Mouse (Mus musculus): Measurements from ENCODE around the gene Ank3. TPM values are rescaled to one million over a fixed set of nuclear protein-coding genes. Genes with fewer than 3 reads are reported as not detected.

The Ank3 gene
- polyA plus RNA-seq, 1 experiment, result 183 TPM

DNA sequence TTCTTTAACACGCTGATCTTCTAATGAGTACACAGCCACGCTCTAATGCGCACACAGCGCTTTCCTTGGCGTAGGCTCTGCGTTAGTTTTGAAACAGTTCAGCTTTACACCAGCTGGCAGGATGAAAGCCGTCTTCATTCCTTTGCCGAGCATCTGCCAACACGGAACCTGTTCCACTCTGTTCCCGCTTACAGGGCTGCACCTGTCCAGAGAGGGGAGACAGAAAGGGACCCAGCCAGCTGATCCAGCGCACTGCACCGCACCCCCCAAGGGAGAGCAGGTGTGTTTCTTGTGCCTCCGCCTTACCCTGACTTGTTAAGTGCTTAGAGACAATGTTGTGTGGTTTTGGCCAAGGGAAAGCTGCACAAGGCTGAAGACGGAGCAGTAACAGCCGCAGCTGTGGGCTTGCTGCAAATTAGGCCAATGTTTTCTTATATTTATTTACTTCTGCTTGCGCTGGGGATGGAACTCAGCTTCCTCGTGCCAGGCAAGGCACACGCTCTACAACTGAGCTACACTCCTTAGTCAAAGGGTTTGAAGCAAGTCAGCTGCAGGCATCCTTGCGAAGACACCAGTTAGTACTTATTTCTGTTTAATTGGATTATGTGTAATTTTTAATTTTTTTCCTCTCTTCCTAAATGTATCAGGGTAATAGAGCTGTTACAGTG is 661.6 kb downstream of the Ank3 start:
- TF ChIP-seq CTCF (IDR thresholded peaks at IDR 0.05; ENCODE audit: borderline replicate concordance, extremely low read depth, insufficient read depth, insufficient read length), result no peak
- no peak for TF ChIP-seq POLR2A (IDR thresholded peaks at IDR 0.05; ENCODE audit: borderline replicate concordance, extremely low read depth, insufficient read depth, insufficient read length, poor library complexity, severe bottlenecking)
- peak; percentile 87 for DNase-seq (ENCODE audit: low read depth)

DNA sequence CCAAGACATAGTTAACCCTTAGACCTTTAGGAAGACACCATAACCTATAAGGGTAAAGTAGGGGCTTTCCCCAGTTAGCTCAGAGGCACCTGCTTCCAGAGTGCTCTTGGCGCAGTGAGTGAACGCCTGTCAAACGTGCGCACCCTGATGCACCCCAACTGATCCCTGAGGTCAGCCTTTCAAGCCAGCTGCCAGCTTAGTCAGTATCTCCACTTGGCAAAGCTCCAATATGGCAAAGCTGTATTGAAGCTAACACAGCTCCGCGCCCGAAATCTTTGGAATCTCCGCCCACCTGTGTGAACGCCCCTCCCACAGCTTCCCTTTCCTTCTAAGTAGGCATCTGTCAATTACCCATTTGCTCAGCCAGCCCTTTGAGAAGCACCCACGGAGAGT is 662.1 kb downstream of the Ank3 start:
- DNase-seq (ENCODE audit: low read depth), result peak; percentile 46
- no peak for TF ChIP-seq CTCF (IDR thresholded peaks at IDR 0.05; ENCODE audit: borderline replicate concordance, extremely low read depth, insufficient read depth, insufficient read length)
- TF ChIP-seq POLR2A (IDR thresholded peaks at IDR 0.05; ENCODE audit: borderline replicate concordance, extremely low read depth, insufficient read depth, insufficient read length, poor library complexity, severe bottlenecking), result no peak

DNA sequence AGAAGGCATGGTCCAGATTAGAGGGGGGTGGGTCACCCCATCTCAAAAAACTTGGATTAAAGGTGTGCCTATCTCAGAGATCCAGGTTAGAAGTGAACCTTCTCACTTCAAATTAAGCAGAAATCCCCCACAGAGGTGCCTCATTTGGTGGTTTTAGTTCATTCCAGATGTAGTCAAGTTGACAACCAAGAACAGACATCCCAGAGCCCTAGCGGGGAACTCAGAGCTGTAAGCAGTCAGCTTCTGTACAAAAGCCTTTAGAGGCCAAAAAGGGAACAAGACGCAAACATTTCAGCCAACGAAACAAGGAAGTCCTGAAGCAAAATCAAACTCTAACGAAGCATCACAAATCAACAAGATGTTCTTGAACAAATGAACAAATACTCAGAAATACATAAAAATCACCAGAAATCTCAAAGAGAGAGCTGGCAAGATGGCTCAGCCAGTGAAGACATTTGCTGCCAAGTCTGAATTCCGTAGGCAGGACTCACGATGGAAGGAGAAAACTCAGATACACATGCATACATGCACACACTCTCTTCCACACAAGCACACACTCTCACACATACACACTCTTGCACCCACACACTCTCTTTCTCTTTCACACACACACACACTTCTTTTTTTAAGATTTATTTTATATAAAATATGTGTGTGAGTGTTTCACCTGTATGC is 665.4 kb downstream of the Ank3 start:
- TF ChIP-seq CTCF (IDR thresholded peaks at IDR 0.05; ENCODE audit: borderline replicate concordance, extremely low read depth, insufficient read depth, insufficient read length), result no peak
- TF ChIP-seq POLR2A (IDR thresholded peaks at IDR 0.05; ENCODE audit: borderline replicate concordance, extremely low read depth, insufficient read depth, insufficient read length, poor library complexity, severe bottlenecking), result no peak
- DNase-seq (ENCODE audit: low read depth), result no peak

DNA sequence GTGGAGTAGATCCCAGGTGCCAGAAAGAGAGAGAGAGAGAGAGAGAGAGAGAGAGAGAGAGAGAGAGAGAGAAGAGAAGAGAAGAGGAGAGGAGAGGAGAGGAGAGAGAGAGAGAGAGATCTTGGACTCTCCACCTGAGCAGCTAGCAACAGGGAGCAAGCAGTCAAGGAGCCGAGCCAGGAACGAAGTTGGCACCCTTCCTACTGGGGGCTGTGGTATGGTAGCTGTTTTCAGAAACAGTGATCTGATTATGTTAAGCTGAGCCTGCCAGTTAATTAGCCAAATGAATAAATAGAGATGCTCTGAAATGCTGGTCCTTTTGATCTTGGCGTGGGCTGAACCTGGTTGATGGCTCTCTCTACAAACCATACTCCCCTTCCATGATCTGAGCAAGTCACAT is 666.6 kb downstream of the Ank3 start:
- DNase-seq (ENCODE audit: low read depth), result peak; percentile 81

DNA sequence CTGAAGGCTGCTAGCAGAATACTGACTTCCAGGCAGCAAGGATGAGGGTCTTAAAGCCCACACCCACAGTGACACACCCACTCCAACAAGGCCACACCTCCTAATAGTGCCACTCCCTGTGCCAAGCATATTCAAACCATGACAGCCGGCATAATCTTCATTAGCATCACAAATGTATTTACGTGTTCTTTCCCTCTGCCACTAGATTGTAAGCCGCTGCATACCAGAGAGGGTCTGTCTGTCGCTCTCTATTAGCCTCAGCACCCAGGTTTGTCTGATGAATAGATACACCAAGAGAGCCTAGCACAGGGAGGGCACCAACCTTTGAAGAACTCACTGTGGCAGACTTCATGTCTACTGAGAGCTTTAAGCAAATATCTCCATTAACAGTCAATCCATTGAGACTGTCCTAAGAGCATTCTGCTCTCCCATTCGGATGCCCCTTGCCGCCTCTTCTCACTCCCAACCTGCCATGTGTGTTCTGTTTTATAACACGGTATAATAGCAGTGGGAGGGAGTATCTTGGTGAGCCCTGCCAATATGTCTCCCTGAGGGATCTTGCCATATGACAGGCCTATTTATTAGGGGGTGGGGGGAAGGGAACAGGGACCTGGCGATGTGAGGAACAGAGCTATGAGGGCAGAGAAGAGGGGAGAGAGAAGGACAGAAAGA is 668.1 kb downstream of the Ank3 start:
- TF ChIP-seq POLR2A (IDR thresholded peaks at IDR 0.05; ENCODE audit: borderline replicate concordance, extremely low read depth, insufficient read depth, insufficient read length, poor library complexity, severe bottlenecking), result no peak
- no peak for TF ChIP-seq CTCF (IDR thresholded peaks at IDR 0.05; ENCODE audit: borderline replicate concordance, extremely low read depth, insufficient read depth, insufficient read length)
- DNase-seq (ENCODE audit: low read depth), result peak; percentile 62

More for the DNA sequence above, 666.6 kb downstream of the Ank3 start:
- TF ChIP-seq CTCF (IDR thresholded peaks at IDR 0.05; ENCODE audit: borderline replicate concordance, extremely low read depth, insufficient read depth, insufficient read length) (no peak), POLR2A (IDR thresholded peaks at IDR 0.05; ENCODE audit: borderline replicate concordance, extremely low read depth, insufficient read depth, insufficient read length, poor library complexity, severe bottlenecking) (no peak)

DNA sequence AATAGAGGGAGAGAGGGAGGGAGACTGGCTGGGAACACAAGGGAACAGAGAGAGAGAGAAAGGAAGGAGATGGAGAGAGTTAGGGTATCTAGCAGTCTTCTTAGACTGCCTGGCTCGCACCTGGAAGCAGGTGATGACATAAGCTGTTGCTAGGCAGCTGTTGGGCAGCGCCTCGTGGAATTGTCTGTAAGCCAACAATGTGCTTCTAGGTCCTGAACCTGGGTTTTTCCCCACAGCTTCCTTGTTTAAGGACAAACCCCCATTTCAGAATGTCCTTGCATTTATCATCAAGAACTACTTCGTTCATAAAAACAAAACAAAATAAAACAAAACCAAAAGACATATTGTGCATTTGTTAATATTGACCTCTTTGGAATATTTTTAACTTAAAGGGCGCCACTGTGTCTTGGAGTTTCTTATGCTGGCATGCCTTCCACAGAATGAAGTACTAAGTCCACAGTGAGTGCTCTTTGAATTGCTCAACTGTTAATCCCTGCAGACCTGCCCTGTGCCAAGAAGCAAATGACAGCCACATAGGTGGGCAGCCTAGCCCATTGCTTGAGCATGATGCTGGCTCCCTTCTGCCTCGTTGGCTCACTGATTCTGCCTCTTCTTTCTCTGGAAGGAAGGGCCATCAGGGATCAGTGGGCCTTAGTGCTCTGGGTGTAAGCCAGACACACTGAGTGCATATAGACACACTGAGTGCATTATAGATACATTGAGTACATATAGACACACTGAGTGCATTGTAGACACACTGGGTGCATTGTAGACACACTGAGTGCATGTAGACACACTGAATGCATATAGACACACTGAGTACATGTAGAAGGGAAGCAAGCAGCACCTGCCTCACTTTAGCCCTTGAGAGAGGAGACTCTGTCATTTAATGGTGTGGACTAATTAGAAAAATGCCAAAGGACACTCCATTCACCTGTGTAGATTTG is 668.9 kb downstream of the Ank3 start:
- DNase-seq (ENCODE audit: low read depth), result peak; percentile 49
- no peak for TF ChIP-seq CTCF (IDR thresholded peaks at IDR 0.05; ENCODE audit: borderline replicate concordance, extremely low read depth, insufficient read depth, insufficient read length)
- TF ChIP-seq POLR2A (IDR thresholded peaks at IDR 0.05; ENCODE audit: borderline replicate concordance, extremely low read depth, insufficient read depth, insufficient read length, poor library complexity, severe bottlenecking), result no peak

DNA sequence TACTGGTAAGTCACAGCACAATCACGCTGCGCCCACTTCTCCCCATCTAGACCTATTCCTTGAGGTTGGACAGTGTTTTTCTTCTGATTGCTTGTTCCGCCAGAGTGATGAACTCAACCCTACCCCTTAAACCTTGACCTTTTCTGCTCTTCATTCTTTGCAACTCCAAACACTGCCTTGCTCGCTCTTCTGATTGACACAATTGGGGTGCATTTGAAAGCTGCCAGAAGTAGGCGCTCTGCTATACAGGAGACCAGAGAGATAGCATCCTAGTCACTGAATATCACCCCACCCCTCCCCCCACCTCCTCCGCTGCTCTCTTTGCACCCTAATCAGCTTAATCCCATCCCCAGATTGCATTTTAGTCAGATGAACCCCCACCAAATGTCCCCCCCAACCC is 670.7 kb downstream of the Ank3 start:
- DNase-seq (ENCODE audit: low read depth), result no peak
- no peak for TF ChIP-seq CTCF (IDR thresholded peaks at IDR 0.05; ENCODE audit: borderline replicate concordance, extremely low read depth, insufficient read depth, insufficient read length)
- no peak for TF ChIP-seq POLR2A (IDR thresholded peaks at IDR 0.05; ENCODE audit: borderline replicate concordance, extremely low read depth, insufficient read depth, insufficient read length, poor library complexity, severe bottlenecking)

DNA sequence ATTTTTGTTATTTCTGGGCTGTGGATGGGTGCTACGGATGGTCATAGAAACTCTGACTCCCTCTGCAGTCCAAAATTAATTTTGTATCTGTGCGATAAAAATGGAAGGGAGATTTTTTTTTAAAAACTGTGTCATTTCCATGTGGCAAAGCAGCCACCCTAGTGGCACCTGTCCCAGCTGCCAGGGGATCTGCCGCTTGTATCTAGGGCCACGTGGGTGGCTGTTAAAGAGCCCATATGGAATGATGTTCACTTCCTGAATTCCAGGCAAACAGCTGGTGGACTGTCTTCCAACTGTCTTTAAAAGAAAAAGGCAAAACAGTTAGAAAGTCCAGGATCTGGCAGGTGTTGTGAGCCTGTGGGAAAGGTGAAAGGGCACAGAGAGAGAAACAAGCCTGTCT is 672.8 kb downstream of the Ank3 start:
- no peak for TF ChIP-seq CTCF (IDR thresholded peaks at IDR 0.05; ENCODE audit: borderline replicate concordance, extremely low read depth, insufficient read depth, insufficient read length)
- TF ChIP-seq POLR2A (IDR thresholded peaks at IDR 0.05; ENCODE audit: borderline replicate concordance, extremely low read depth, insufficient read depth, insufficient read length, poor library complexity, severe bottlenecking), result no peak
- no peak for DNase-seq (ENCODE audit: low read depth)

Other genes starting within 250 kb of the Ank3 start
- 8.0 and 11.7 TPM in 2 replicates for gene Rhobtb1, start 247.3 kb upstream of the Ank3 start, polyA plus RNA-seq (2012; rRNA removed)
- 1.6 and 1.9 TPM in 2 replicates for gene A930033H14Rik, start 185.7 kb upstream of the Ank3 start, polyA plus RNA-seq (2012; rRNA removed)
- gene Cdk1, start 45.8 kb upstream of the Ank3 start, polyA plus RNA-seq (2012; rRNA removed), result 94.3 and 204 TPM in 2 replicates

All from brain, embryonic 14.5 days (tissue).